Mouse (Mus musculus) adrenal gland, postnatal 0 days (tissue): ENCODE data around the gene Olfr1022. TPM values are rescaled to one million over a fixed set of nuclear protein-coding genes. Genes with fewer than 3 reads are reported as not detected.

Source experiments
- polyA plus RNA-seq: library from polyadenylated mRNA; unstranded; fragments of >200 nt; fragmentation: Nextera tagmentation; extraction: Ambion mirVana; gene quantifications from 2 replicates; pipeline ENCODE4 v1.2.1, GENCODE M21; 2015

Gene Olfr1022
- not detected in 2 replicates for polyA plus RNA-seq

GRCm38 (mm10) chr2:85868294-85868693 is at the start of gene Olfr1022:
TSS of gene Olfr1022 (plus strand) at chr2:85868594.

DNA sequence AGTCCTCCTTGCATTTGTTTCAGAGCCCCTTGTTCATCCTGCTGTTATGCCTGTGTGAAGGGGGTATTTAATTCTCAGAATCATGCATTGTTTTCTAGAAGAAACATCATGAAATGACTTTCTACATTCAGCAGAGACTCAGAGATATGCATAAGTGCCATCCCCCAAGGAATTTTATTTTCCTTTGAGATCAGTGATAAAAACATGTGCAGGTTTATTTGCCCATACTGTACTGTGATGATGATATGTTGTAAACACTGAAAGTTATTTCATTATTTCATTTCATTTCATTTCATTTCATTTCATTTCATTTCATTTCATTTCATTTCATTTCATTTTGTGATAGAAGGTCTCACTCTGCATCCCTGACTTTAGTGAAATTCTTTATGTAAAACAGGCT is 23.0 kb upstream of the Olfr1022 start, which contains the start of gene Olfr1019:
Olfr1019 (minus strand) TSS at position 101 of the 400 bp plus-strand sequence.

DNA sequence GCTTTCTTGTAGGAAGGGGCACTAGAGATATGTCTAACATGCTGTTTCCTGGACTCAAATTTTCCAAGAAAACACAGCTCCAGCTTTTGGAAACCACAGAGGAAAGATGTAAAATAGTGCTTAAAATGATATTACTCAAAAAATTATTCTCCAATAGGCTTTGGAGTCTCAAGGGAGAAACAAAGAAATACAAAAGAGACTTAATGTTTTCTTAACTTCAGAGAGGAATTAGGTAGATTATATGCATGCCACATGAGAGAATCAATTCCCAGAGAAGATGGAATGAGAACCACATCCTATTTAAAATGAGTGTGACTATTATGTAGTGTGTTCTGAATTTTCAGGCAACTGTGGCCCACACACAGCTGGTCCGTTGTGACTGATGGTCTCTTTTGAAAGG is 21.7 kb upstream of the Olfr1022 start, which contains the start of gene Olfr1020:
Olfr1020 (plus strand) TSS at position 301 of the 400 bp plus-strand sequence.

GRCm38 (mm10) chr2:85885340-85885739 is 16.9 kb downstream of the Olfr1022 start, which contains the start of gene Olfr1023:
TSS of gene Olfr1023 (plus strand) at chr2:85885640.

GRCm38 (mm10) chr2:85904952-85905351 is 36.6 kb downstream of the Olfr1022 start, which contains the start of gene Olfr1024:
TSS of gene Olfr1024 (minus strand) at chr2:85905052.

DNA sequence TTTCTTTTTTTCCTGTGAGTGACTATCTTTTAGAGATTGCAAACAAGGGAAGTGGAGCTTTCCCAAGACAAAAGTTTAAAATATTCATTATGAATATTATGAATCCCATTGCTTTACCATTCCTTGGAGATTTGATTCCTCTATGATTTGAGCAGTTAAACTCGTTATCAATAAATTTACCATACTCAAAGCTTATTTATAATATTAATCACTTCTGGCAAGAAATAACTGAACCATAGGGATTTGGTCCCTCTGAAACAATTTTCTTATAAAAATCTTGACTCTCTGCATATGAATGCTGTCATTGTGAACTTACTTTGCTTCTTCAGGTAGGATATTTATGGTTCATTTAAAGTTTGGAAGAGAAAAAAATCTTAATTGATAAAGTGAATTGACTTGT is 46.5 kb downstream of the Olfr1022 start, which contains the start of gene Olfr1025-ps1:
Olfr1025-ps1 (plus strand) TSS at position 301 of the 400 bp plus-strand sequence.

Other genes with a start within 250 kb of the Olfr1022 start
- not detected in 2 replicates for gene Olfr1002, start 217.9 kb upstream of the Olfr1022 start, polyA plus RNA-seq
- gene Olfr154, start 204.1 kb upstream of the Olfr1022 start, polyA plus RNA-seq = not detected in 2 replicates
- gene Olfr1006, start 189.8 kb upstream of the Olfr1022 start, polyA plus RNA-seq = 0.11 TPM in 1 of 2 replicates, not detected in the other
- not detected in 2 replicates for gene Olfr1008, start 179.2 kb upstream of the Olfr1022 start, polyA plus RNA-seq
- not detected in 2 replicates for gene Olfr1009, start 153.2 kb upstream of the Olfr1022 start, polyA plus RNA-seq
- 0.05 TPM in 1 of 2 replicates, not detected in the other for gene Olfr1012, start 105.8 kb upstream of the Olfr1022 start, polyA plus RNA-seq
- not detected in 2 replicates for gene Olfr1013, start 101.5 kb upstream of the Olfr1022 start, polyA plus RNA-seq
- gene Olfr1014, start 95.9 kb upstream of the Olfr1022 start, polyA plus RNA-seq = not detected in 2 replicates
- not detected in 2 replicates for gene Olfr1015, start 86.6 kb upstream of the Olfr1022 start, polyA plus RNA-seq
- gene Olfr1016, start 66.0 kb upstream of the Olfr1022 start, polyA plus RNA-seq = not detected in 2 replicates
- gene Olfr1018, start 50.1 kb upstream of the Olfr1022 start, polyA plus RNA-seq = not detected in 2 replicates
- not detected in 2 replicates for gene Olfr1019, start 23.1 kb upstream of the Olfr1022 start, polyA plus RNA-seq
- gene Olfr1020, start 21.6 kb upstream of the Olfr1022 start, polyA plus RNA-seq = not detected in 2 replicates
- gene Olfr1023, start 17.0 kb downstream of the Olfr1022 start, polyA plus RNA-seq = not detected in 2 replicates
- gene Olfr1024, start 36.5 kb downstream of the Olfr1022 start, polyA plus RNA-seq = not detected in 2 replicates
- 0.13 TPM in 1 of 2 replicates, not detected in the other for gene Olfr1025-ps1, start 46.6 kb downstream of the Olfr1022 start, polyA plus RNA-seq
- not detected in 2 replicates for gene Olfr1026, start 53.0 kb downstream of the Olfr1022 start, polyA plus RNA-seq
- not detected in 2 replicates for gene Olfr1028, start 81.8 kb downstream of the Olfr1022 start, polyA plus RNA-seq
- not detected in 2 replicates for gene Olfr1029, start 105.3 kb downstream of the Olfr1022 start, polyA plus RNA-seq
- not detected in 2 replicates for gene Olfr1030, start 110.7 kb downstream of the Olfr1022 start, polyA plus RNA-seq
- gene Olfr1031, start 121.7 kb downstream of the Olfr1022 start, polyA plus RNA-seq = not detected in 2 replicates
- not detected in 2 replicates for gene Olfr1032, start 136.9 kb downstream of the Olfr1022 start, polyA plus RNA-seq
- gene Olfr1033, start 152.0 kb downstream of the Olfr1022 start, polyA plus RNA-seq = 6.6 and 7.4 TPM in 2 replicates
- gene Olfr1034, start 177.3 kb downstream of the Olfr1022 start, polyA plus RNA-seq = 0.05 and 0.08 TPM in 2 replicates
- gene Olfr1036, start 205.4 kb downstream of the Olfr1022 start, polyA plus RNA-seq = not detected in 2 replicates
- not detected in 2 replicates for gene Olfr1037, start 218.8 kb downstream of the Olfr1022 start, polyA plus RNA-seq